Mouse (Mus musculus) lung, postnatal 4 days (tissue): ENCODE measurements around the gene 3300002I08Rik.
A peak's percentile ranks its signal among the peaks of the same experiment; 100 is the strongest.
"Not testable (repeated sequence)": the region's sequence is repeated elsewhere in the genome, so short reads cannot be mapped to it uniquely, and the experiment has no call there.

Source experiments
- DNase-seq, 2 experiments: peaks; one replicate each; pipeline ENCODE4 v3.0.0; 2021

3300002I08Rik gene

GRCm38 (mm10) chr2:150362113-150362877 is at the start of gene 3300002I08Rik:
TSS of gene 3300002I08Rik (minus strand) at chr2:150362765.
- DNase-seq: peak; percentile 88 to 89

DNA sequence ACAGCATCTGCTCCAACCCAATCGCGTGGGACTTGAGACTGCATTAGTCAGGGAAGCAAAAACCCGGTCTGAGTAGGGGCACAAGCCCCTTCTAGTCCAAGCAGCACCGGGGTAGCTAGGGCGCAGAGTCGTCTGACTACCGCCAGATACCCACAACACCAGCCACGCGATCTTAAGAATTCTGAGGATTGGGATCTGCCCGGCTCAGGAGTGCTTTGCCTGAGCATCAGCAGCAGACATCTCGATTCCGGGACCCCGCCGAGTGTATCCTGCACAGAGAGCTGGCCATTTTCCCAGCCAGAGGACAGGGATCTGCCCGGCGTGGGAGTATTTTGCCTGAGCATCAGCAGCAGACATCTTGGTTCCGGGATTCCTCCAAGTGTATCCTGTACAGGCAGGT is 49.6 kb upstream of the 3300002I08Rik start:
- not testable (repeated sequence) for DNase-seq

GRCm38 (mm10) chr2:150390198-150390597 is 27.6 kb upstream of the 3300002I08Rik start:
- no peak for DNase-seq

- DNase-seq: not testable (repeated sequence)
These were observed 23.1 kb upstream of the 3300002I08Rik start for GRCm38 (mm10) chr2:150385553-150386106.

- no peak for DNase-seq
These were observed 289 bp upstream of the 3300002I08Rik start for GRCm38 (mm10) chr2:150362878-150363229.

DNA sequence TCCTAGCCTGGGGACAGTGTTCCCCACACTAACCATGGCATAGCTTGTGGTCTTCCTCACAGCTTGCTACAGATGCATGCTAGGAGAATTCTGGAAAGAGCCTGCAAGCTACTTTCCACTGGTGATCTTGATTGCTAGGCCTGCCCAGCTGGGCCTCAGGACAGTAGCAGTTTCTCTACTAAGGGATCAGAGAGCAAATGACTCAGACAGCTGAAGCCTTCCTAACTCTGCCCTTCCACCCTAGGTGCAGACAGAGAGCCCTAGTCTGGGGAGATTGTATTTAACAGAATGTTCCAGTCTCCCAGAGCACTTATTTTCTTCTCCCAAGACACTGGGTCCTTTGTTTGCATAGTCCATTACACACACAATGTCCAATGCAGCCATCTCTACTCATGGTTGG is 5.4 kb downstream of the 3300002I08Rik start:
- not testable (repeated sequence) for DNase-seq

GRCm38 (mm10) chr2:150323402-150323801 is 39.2 kb downstream of the 3300002I08Rik start, which contains the start of gene Gm10130:
TSS of gene Gm10130 (plus strand) at chr2:150323702.
- DNase-seq: no peak

DNA sequence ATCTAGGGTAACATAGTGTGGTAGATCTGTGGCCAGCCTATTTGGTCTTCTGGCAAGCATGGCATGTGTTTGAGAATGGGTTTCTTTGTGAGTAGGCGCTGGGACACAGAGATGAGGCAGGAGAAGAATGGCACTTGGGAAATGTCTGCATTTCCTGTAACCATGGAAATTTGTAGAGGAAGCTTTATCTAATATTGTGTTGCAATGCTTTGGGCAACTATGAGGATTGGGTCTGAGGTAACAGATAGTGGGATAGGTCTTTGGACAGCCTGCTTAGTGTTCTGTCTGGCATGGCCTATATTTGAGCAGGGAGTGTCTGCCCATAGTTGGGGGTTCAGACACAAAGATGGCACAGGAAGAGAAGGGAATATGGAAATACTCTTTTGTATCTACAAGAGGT is 43.6 kb downstream of the 3300002I08Rik start:
- no peak for DNase-seq

DNA sequence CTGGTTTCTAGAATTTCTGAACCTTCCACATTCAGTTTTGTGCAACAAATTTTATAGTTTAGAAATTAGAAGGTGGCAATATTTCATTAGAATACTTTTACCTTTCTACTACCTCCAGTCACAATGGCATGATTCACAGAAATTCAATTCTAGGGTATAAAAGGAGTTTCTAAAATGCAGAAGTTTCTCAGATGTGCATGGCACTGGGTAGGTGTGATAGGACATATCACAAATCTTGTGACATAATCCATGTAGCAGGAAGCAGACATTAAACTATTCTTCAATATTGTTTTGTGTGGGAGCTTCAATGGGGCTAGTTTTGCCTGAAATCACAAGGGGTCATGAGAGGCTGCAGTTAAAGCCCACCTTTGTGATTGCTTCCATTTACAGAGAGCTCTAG is 46.4 kb downstream of the 3300002I08Rik start:
- DNase-seq: no peak

- DNase-seq: peak; percentile 92 to 93
These were observed 51.3 kb downstream of the 3300002I08Rik start for GRCm38 (mm10) chr2:150310952-150311884.

- DNase-seq: peak; percentile 19 to 35
These were observed 55.3 kb downstream of the 3300002I08Rik start for GRCm38 (mm10) chr2:150307183-150307773.

DNA sequence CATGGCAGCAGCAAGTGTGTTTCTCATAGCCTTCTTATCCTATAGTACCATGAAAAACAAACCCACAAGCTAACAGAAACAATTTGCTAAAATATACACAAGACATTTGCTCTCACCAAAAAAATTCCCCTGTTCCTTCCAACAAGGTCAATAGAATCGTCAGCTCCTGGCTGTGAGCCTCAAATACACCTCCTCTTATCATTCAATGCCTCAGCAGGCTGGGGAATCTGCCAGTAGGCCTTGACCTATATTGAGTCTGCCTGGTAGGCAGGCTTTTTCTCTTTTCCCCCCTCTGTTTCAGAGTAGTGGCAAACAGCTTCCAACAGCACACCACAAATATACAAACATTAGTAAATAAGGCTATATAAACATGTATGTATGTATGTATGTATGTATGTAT is 63.5 kb downstream of the 3300002I08Rik start:
- no peak for DNase-seq

DNA sequence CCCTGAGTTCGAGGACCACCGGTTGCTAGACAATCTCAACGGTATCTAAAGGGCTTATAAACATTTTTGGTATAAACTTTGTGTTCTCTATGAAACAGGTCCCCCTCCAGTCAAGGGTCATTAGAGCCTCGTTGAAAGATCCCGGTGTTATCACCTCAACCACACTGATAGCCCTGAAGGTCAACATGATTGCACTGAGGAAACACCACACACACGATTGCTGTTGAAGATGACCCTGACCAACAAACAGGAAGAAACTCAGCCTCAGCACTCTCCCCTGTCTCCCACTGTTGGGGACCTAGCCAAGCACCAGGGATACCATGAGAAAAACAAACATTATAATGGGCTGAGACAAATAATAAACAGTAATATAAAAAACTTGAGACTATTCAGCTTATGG is 68.9 kb downstream of the 3300002I08Rik start:
- no peak for DNase-seq
